ENCODE assay signal across 18 mouse cellular contexts in the genomic region with DNA sequence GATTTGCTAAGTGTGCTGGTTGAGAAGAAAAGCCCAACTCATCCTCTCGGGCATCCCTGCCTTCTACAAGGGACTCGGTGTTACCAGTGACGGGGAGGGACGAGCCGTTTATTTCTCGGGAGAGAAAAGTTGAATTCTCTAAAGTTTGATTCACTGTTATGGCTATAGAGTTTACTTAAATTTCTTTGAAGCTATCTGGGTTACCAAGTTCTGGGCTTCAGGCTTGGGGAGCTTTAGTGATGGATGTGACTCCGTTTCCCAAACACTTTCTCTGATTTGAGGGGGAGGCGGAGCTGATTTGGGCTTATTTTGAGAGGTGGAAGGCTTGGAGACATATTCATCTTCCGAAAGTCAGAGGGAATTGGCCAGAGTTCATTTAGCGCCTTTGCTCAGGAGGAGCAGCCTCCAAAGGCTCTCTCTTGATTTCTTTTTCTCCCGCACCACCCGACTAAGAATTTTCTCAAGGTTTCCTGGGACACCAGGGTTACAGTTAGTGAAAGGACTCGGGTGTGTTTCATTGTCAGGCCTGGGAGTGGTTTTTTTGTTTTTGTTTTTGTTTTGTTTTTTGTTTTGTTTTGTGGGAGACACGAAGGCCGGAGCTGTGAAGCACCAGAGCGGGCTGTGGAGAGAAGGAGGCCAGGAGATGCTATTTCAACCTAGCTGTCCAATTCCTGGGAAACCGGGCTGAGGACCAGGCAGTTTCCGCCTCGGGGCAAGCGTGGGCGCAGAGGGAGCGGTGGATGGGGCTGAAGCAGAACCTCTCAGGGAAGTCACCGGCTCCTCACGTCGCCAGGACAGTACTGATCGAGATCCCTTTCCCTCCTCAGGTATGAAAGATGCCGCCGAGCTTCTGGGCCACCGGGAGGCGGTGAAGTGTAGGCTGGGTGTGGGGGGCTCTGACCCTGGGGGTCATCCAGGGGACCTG. TPM values are rescaled to one million over a fixed set of nuclear protein-coding genes. Genes with fewer than 3 reads are reported as not detected.
A peak's percentile ranks its signal among the peaks of the same experiment; 100 is the strongest.
DNase-seq lines count a peak whose midpoint lies in the region; ATAC-seq lines count a peak whose summit lies in the region.
"Had no signal": no experiment of that assay in that cellular context is flagged by ENCODE, and none has a peak within 500 bp of the region (broad histone marks: within the 10 kb centered on the region; RNA-seq: fewer than 3 reads in every experiment).

No protein-coding gene starts in this region.

- 2% methylated on average over 30 of the region's 30 CpGs for WGBS in hindbrain, embryonic 14.5 days
- WGBS in neural tube, embryonic 11.5 days = under 1% methylated on average over 30 of the region's 30 CpGs

- H3K36me3 ChIP-seq in hindbrain, embryonic 14.5 days (replicated peaks; ENCODE audit: control insufficient read depth, insufficient read depth) = no peaks in the 10 kb centered on the region
- H3K36me3 ChIP-seq in neural tube, embryonic 11.5 days (ENCODE audit: control insufficient read depth, insufficient read depth, low read length) = no peaks in the 10 kb centered on the region
- H3K36me3 ChIP-seq: embryonic facial prominence, embryonic 15.5 days; heart, embryonic 10.5 days had no signal

- H3K27ac ChIP-seq in hindbrain, embryonic 14.5 days = peak overlapping the region; percentile 80
- peak overlapping the region; percentile 4; the same call in 1 of the 2 replicates for H3K27ac ChIP-seq in neural tube, embryonic 11.5 days (ENCODE audit: low read depth, low read length)
- H3K27ac ChIP-seq: embryonic facial prominence, embryonic 15.5 days; gastrocnemius, adult 2 months; heart, embryonic 10.5 days had no signal

- no peak; the same call in 1 of the 2 replicates for ATAC-seq in hindbrain, embryonic 14.5 days (ENCODE audit: low FRiP score)
- ATAC-seq in neural tube, embryonic 11.5 days (ENCODE audit: insufficient read depth, low FRiP score, low TSS enrichment) = no peak

- no peak overlapping the region for H3K4me2 ChIP-seq in hindbrain, embryonic 14.5 days (replicated peaks)
- H3K4me2 ChIP-seq in neural tube, embryonic 11.5 days (ENCODE audit: low read depth) = no peak overlapping the region
- H3K4me2 ChIP-seq: embryonic facial prominence, embryonic 15.5 days had no signal

- H3K9me3 ChIP-seq in hindbrain, embryonic 14.5 days (ENCODE audit: control insufficient read depth, low read length) = no peaks in the 10 kb centered on the region
- H3K9me3 ChIP-seq in neural tube, embryonic 11.5 days (ENCODE audit: control insufficient read depth, low read length) = no peaks in the 10 kb centered on the region
- H3K9me3 ChIP-seq: embryonic facial prominence, embryonic 15.5 days; heart, embryonic 10.5 days had no signal

- DNase-seq in cerebellum, postnatal 10 days = peak; percentile 21 to 59
- DNase-seq in cerebellum, adult 11 months = no peak
- peak; percentile 59 for DNase-seq in ZHBTc4 (ENCODE audit: low read depth, low spot score)
- DNase-seq in hindbrain, embryonic 14.5 days (ENCODE audit: low spot score) = no peak
- DNase-seq in neural tube, embryonic 11.5 days (ENCODE audit: low spot score) = no peak
- no peak for DNase-seq in thymus, postnatal 25 days
- DNase-seq in left cerebral cortex, adult 9 months (ENCODE audit: low spot score in 2 of 2) = no peak
- DNase-seq in urinary bladder, postnatal 4 days (ENCODE audit: low spot score in 2 of 2) = no peak
- DNase-seq: adrenal gland, adult 2 months; cerebellum, adult 11-12 months; gastrocnemius, adult 2 months; liver; lung, postnatal 14 days; right cerebral cortex, adult 18-20 months; thymus, postnatal 4 days had no signal

- H3K27me3 ChIP-seq in hindbrain, embryonic 14.5 days (ENCODE audit: control insufficient read depth, insufficient read depth, low read length) = peaks cover 90% of the 10 kb centered on the region
- peaks cover 86% of the 10 kb centered on the region for H3K27me3 ChIP-seq in neural tube, embryonic 11.5 days (ENCODE audit: control insufficient read depth, insufficient read depth, low read length)

- H3K9ac ChIP-seq in hindbrain, embryonic 14.5 days = peak overlapping the region; percentile 18
- peak overlapping the region; percentile 35 for H3K9ac ChIP-seq in neural tube, embryonic 11.5 days (ENCODE audit: low read length)
- H3K9ac ChIP-seq: embryonic facial prominence, embryonic 15.5 days had no signal

- H3K4me1 ChIP-seq in hindbrain, embryonic 14.5 days (replicated peaks; ENCODE audit: control insufficient read depth, insufficient read depth, low read length) = no peaks in the 10 kb centered on the region
- H3K4me1 ChIP-seq in neural tube, embryonic 11.5 days (ENCODE audit: control insufficient read depth, insufficient read depth, low read length) = no peaks in the 10 kb centered on the region

- peak overlapping the region; percentile 26 for H3K4me3 ChIP-seq in hindbrain, embryonic 14.5 days (replicated peaks; ENCODE audit: low read length)
- H3K4me3 ChIP-seq in neural tube, embryonic 11.5 days (ENCODE audit: low read depth, low read length) = peak overlapping the region; percentile 24
- H3K4me3 ChIP-seq: embryonic facial prominence, embryonic 15.5 days; gastrocnemius, adult 2 months; heart, embryonic 10.5 days had no signal

RNA-seq across cellular contexts. Expression of a gene that starts 1.1 kb away (rescaled TPM):
- 9.2 and 10.6 TPM in 2 replicates for polyA plus RNA-seq in hindbrain, embryonic 14.5 days (2014; fragmentation: Nextera tagmentation; extraction: Ambion mirVana)
- 7.8 and 8.1 TPM in 2 replicates for polyA plus RNA-seq in neural tube, embryonic 11.5 days (2014; fragmentation: Nextera tagmentation; extraction: Ambion mirVana)
- polyA plus RNA-seq: adrenal gland, adult 2 months; embryonic facial prominence, embryonic 15.5 days; heart, embryonic 10.5 days; large intestine, adult 2 months had no signal

Comparison
In these comparisons a context has a peak if more than half of its experiments do, and no peak if none do; other contexts are left out.
1. DNase-seq: peak in cerebellum, postnatal 10 days (2 of 2) and ZHBTc4 (single experiment); none in cerebellum, adult 11 months (single experiment), hindbrain, embryonic 14.5 days (single experiment), neural tube, embryonic 11.5 days (single experiment), thymus, postnatal 25 days (single experiment), left cerebral cortex, adult 9 months (0 of 2) and urinary bladder, postnatal 4 days (0 of 2).